Mouse (Mus musculus) testis, postnatal 14 days (tissue): ENCODE data around the gene B3gnt8.
A peak's percentile ranks its signal among the peaks of the same experiment; 100 is the strongest.

Experiments
- DNase-seq: peaks from one replicate; pipeline ENCODE4 v3.0.0; 2021; ENCODE audit warnings: low spot score

B3gnt8 gene

GRCm38 (mm10) chr7:25618865-25619721 is 7.4 kb upstream of the B3gnt8 start, which contains the start of gene Dmac2:
Gene Dmac2, plus strand, starts transcription at chr7:25619414.
- peak; percentile 95 for DNase-seq

GRCm38 (mm10) chr7:25619722-25619991 is 6.8 kb upstream of the B3gnt8 start:
- no peak for DNase-seq

- no peak for DNase-seq
Observed at GRCm38 (mm10) chr7:25620101-25620500, 6.4 kb upstream of the B3gnt8 start.

- DNase-seq: no peak
Observed at GRCm38 (mm10) chr7:25620751-25621150, 5.7 kb upstream of the B3gnt8 start.

- DNase-seq: no peak
Observed at GRCm38 (mm10) chr7:25623857-25624370, 2.5 kb upstream of the B3gnt8 start.

GRCm38 (mm10) chr7:25624851-25625250 is 1.6 kb upstream of the B3gnt8 start:
- DNase-seq: no peak

- no peak for DNase-seq
Observed at GRCm38 (mm10) chr7:25625594-25626250, 732 bp upstream of the B3gnt8 start.

GRCm38 (mm10) chr7:25627431-25628322 is 1.2 kb downstream of the B3gnt8 start:
- DNase-seq: peak; percentile 78

GRCm38 (mm10) chr7:25628323-25628620 is 1.8 kb downstream of the B3gnt8 start:
- no peak for DNase-seq

- no peak for DNase-seq
Observed at GRCm38 (mm10) chr7:25632679-25633078, 6.2 kb downstream of the B3gnt8 start.

- no peak for DNase-seq
Observed at GRCm38 (mm10) chr7:25636373-25636772, 9.9 kb downstream of the B3gnt8 start.

- DNase-seq: no peak
Observed at GRCm38 (mm10) chr7:25637099-25637498, 10.6 kb downstream of the B3gnt8 start.

GRCm38 (mm10) chr7:25639754-25640153 is 13.3 kb downstream of the B3gnt8 start:
- no peak for DNase-seq

- no peak for DNase-seq
Observed at GRCm38 (mm10) chr7:25644136-25644535, 17.7 kb downstream of the B3gnt8 start.

- DNase-seq: no peak
Observed at GRCm38 (mm10) chr7:25644631-25645030, 18.2 kb downstream of the B3gnt8 start.

GRCm38 (mm10) chr7:25645074-25645473 is 18.6 kb downstream of the B3gnt8 start:
- DNase-seq: no peak

- DNase-seq: no peak
Observed at GRCm38 (mm10) chr7:25647574-25648123, 21.2 kb downstream of the B3gnt8 start.

- DNase-seq: no peak
Observed at GRCm38 (mm10) chr7:25649839-25650238, 23.4 kb downstream of the B3gnt8 start.

GRCm38 (mm10) chr7:25651281-25651680 is 24.8 kb downstream of the B3gnt8 start:
- DNase-seq: no peak

GRCm38 (mm10) chr7:25652244-25652759 is 25.8 kb downstream of the B3gnt8 start:
- DNase-seq: no peak

- no peak for DNase-seq
Observed at GRCm38 (mm10) chr7:25655601-25656428, 29.4 kb downstream of the B3gnt8 start.
